Comparison of ENCODE assay signal across 24 mouse cellular contexts in the genomic region with DNA sequence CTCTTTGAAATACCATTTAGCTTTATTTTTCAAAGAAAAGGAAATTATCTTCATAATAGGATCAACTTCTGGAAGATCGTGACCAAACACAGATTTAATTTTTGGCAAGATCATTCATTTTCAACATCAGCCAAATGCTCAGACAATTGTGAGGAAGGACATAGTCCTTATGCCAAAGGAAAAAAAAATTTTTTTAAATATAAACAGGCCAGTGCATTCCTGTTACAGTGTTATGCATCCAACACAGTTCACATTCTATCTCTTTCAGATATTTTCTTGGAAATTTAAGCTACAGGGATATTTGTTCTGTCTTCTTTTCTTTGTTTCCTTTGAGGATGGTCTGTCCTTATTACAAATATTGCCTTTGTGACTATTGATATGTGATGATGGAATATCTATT. TPM values are rescaled to one million over a fixed set of nuclear protein-coding genes. Genes with fewer than 3 reads are reported as not detected.
A peak's percentile ranks its signal among the peaks of the same experiment; 100 is the strongest.
DNase-seq lines count a peak whose midpoint lies in the region; ATAC-seq and TF ChIP-seq lines count a peak whose summit lies in the region.
"Had no signal": no experiment of that assay in that cellular context is flagged by ENCODE, and none has a peak within 500 bp of the region (broad histone marks: within the 10 kb centered on the region; RNA-seq: fewer than 3 reads in every experiment).

No protein-coding gene starts in this region.

- no peak for ATAC-seq in embryonic facial prominence, embryonic 14.5 days (ENCODE audit: low read depth)
- ATAC-seq in forebrain, postnatal 0 days: no peak
- ATAC-seq in forebrain, embryonic 13.5 days: no peak
- ATAC-seq in lung, embryonic 16.5 days (ENCODE audit: low read depth): peak; percentile 67; the same call in 1 of the 2 replicates
- ATAC-seq: activated CD4-positive, CD25-positive, alpha-beta regulatory T cell, adult 4 months; hindbrain, embryonic 16.5 days; intestine, embryonic 15.5 days had no signal

- H3K27ac ChIP-seq in embryonic facial prominence, embryonic 14.5 days (replicated peaks; ENCODE audit: low read depth, low read length): no peak overlapping the region
- no peak overlapping the region for H3K27ac ChIP-seq in embryonic facial prominence, embryonic 10.5 days (replicated peaks)
- no peak overlapping the region for H3K27ac ChIP-seq in forebrain, postnatal 0 days (ENCODE audit: low read depth, low read length)
- no peak overlapping the region for H3K27ac ChIP-seq in forebrain, embryonic 13.5 days
- H3K27ac ChIP-seq in lung, embryonic 16.5 days (ENCODE audit: low read length): no peak overlapping the region
- H3K27ac ChIP-seq: embryonic facial prominence, embryonic 12.5 days; heart, embryonic 15.5 days; hindbrain, embryonic 10.5 days; hindbrain, embryonic 13.5 days; intestine, embryonic 15.5 days had no signal

- H3K4me2 ChIP-seq in embryonic facial prominence, embryonic 14.5 days (ENCODE audit: low read depth, low read length): no peak overlapping the region
- H3K4me2 ChIP-seq in forebrain, postnatal 0 days (ENCODE audit: low read depth): no peak overlapping the region
- no peak overlapping the region for H3K4me2 ChIP-seq in forebrain, embryonic 13.5 days
- no peak overlapping the region for H3K4me2 ChIP-seq in lung, embryonic 16.5 days (ENCODE audit: low read depth, low read length)
- H3K4me2 ChIP-seq: embryonic facial prominence, embryonic 12.5 days; heart, embryonic 12.5 days; heart, embryonic 15.5 days; hindbrain, embryonic 13.5 days; intestine, embryonic 15.5 days had no signal

- H3K9ac ChIP-seq in embryonic facial prominence, embryonic 14.5 days (ENCODE audit: low read depth, low read length): no peak overlapping the region
- H3K9ac ChIP-seq in forebrain, postnatal 0 days: no peak overlapping the region
- no peak overlapping the region for H3K9ac ChIP-seq in forebrain, embryonic 13.5 days
- H3K9ac ChIP-seq in lung, embryonic 16.5 days (ENCODE audit: low read length): no peak overlapping the region
- H3K9ac ChIP-seq: embryonic facial prominence, embryonic 12.5 days; heart, embryonic 12.5 days; heart, embryonic 15.5 days; hindbrain, embryonic 13.5 days; intestine, embryonic 15.5 days had no signal

- H3K36me3 ChIP-seq in embryonic facial prominence, embryonic 14.5 days (ENCODE audit: control insufficient read depth, insufficient read depth, low read length): peaks cover 6% of the 10 kb centered on the region; the same call in 1 of the 2 replicates
- H3K36me3 ChIP-seq in embryonic facial prominence, embryonic 10.5 days (replicated peaks): 0 out of 2 replicates have a peak, but pooled peaks cover 3% of the 10 kb centered on the region
- H3K36me3 ChIP-seq in forebrain, postnatal 0 days (ENCODE audit: insufficient read depth): no peaks in the 10 kb centered on the region
- H3K36me3 ChIP-seq in forebrain, embryonic 13.5 days (ENCODE audit: poor library complexity, severe bottlenecking): no peaks in the 10 kb centered on the region
- H3K36me3 ChIP-seq in lung, embryonic 16.5 days (ENCODE audit: control insufficient read depth, insufficient read depth, low read length): no peaks in the 10 kb centered on the region
- H3K36me3 ChIP-seq: embryonic facial prominence, embryonic 12.5 days; heart, embryonic 12.5 days; heart, embryonic 15.5 days; hindbrain, embryonic 10.5 days; hindbrain, embryonic 13.5 days; intestine, embryonic 15.5 days had no signal

- H3K27me3 ChIP-seq in embryonic facial prominence, embryonic 14.5 days (replicated peaks; ENCODE audit: control insufficient read depth, insufficient read depth, low read length): no peaks in the 10 kb centered on the region
- no peaks in the 10 kb centered on the region for H3K27me3 ChIP-seq in embryonic facial prominence, embryonic 10.5 days (replicated peaks; ENCODE audit: low read depth, poor library complexity, severe bottlenecking)
- H3K27me3 ChIP-seq in forebrain, postnatal 0 days (ENCODE audit: insufficient read depth, low read length): no peaks in the 10 kb centered on the region
- no peaks in the 10 kb centered on the region for H3K27me3 ChIP-seq in forebrain, embryonic 13.5 days
- H3K27me3 ChIP-seq in lung, embryonic 16.5 days (ENCODE audit: control insufficient read depth, insufficient read depth, low read depth, low read length): no peaks in the 10 kb centered on the region
- H3K27me3 ChIP-seq: embryonic facial prominence, embryonic 12.5 days; heart, embryonic 12.5 days; heart, embryonic 15.5 days; hindbrain, embryonic 13.5 days; intestine, embryonic 15.5 days had no signal

- H3K4me1 ChIP-seq in embryonic facial prominence, embryonic 14.5 days (ENCODE audit: control insufficient read depth, insufficient read depth, low read length): 0 out of 2 replicates have a peak, but pooled peaks cover 3% of the 10 kb centered on the region
- no peaks in the 10 kb centered on the region for H3K4me1 ChIP-seq in embryonic facial prominence, embryonic 10.5 days
- H3K4me1 ChIP-seq in forebrain, postnatal 0 days (ENCODE audit: insufficient read depth): no peaks in the 10 kb centered on the region
- no peaks in the 10 kb centered on the region for H3K4me1 ChIP-seq in forebrain, embryonic 13.5 days
- 0 out of 2 replicates have a peak, but pooled peaks cover 2% of the 10 kb centered on the region for H3K4me1 ChIP-seq in lung, embryonic 16.5 days (replicated peaks; ENCODE audit: control insufficient read depth, insufficient read depth, low read length)
- no peaks in the 10 kb centered on the region for H3K4me1 ChIP-seq in lung, adult 2 months (ENCODE audit: control insufficient read depth, insufficient read depth, low read length)
- H3K4me1 ChIP-seq: embryonic facial prominence, embryonic 12.5 days; hindbrain, embryonic 10.5 days; hindbrain, embryonic 13.5 days; intestine, embryonic 15.5 days had no signal

- WGBS in embryonic facial prominence, embryonic 14.5 days: 62% methylated on average over 1 of the region's 1 CpGs
- WGBS in embryonic facial prominence, embryonic 10.5 days: 84% methylated on average over 1 of the region's 1 CpGs
- 23% methylated on average over 1 of the region's 1 CpGs for WGBS in forebrain, postnatal 0 days
- 76% methylated on average over 1 of the region's 1 CpGs for WGBS in forebrain, embryonic 13.5 days
- WGBS in lung, embryonic 16.5 days: 51% methylated on average over 1 of the region's 1 CpGs
- 45% methylated on average over 1 of the region's 1 CpGs for WGBS in lung, adult 2 months

- no peak for TF ChIP-seq CTCF in forebrain, postnatal 0 days (IDR thresholded peaks at IDR 0.05; ENCODE audit: low read depth)
- TF ChIP-seq CTCF in lung, adult 2 months (IDR thresholded peaks at IDR 0.05; ENCODE audit: insufficient read depth, low read length): no peak

- no peak overlapping the region for H3K4me3 ChIP-seq in embryonic facial prominence, embryonic 14.5 days (ENCODE audit: low read depth, low read length)
- no peak overlapping the region for H3K4me3 ChIP-seq in embryonic facial prominence, embryonic 10.5 days
- H3K4me3 ChIP-seq in forebrain, postnatal 0 days (ENCODE audit: low read depth, low read length): no peak overlapping the region
- H3K4me3 ChIP-seq in forebrain, embryonic 13.5 days: no peak overlapping the region
- H3K4me3 ChIP-seq in lung, embryonic 16.5 days (ENCODE audit: low read length): no peak overlapping the region
- H3K4me3 ChIP-seq in lung, adult 2 months (replicated peaks; ENCODE audit: extremely low read depth, low read depth, low read length): no peak overlapping the region
- H3K4me3 ChIP-seq: embryonic facial prominence, embryonic 12.5 days; erythroblast, embryonic 14.5 days; heart, embryonic 12.5 days; heart, embryonic 15.5 days; hindbrain, embryonic 10.5 days; hindbrain, embryonic 13.5 days; intestine, embryonic 15.5 days had no signal

- H3K9me3 ChIP-seq in embryonic facial prominence, embryonic 14.5 days (ENCODE audit: control insufficient read depth, low read length): no peaks in the 10 kb centered on the region
- no peaks in the 10 kb centered on the region for H3K9me3 ChIP-seq in embryonic facial prominence, embryonic 10.5 days
- H3K9me3 ChIP-seq in forebrain, postnatal 0 days (ENCODE audit: low read length): no peaks in the 10 kb centered on the region
- H3K9me3 ChIP-seq in forebrain, embryonic 13.5 days (replicated peaks): no peaks in the 10 kb centered on the region
- H3K9me3 ChIP-seq in lung, embryonic 16.5 days (ENCODE audit: control insufficient read depth, low read length): no peaks in the 10 kb centered on the region
- H3K9me3 ChIP-seq: embryonic facial prominence, embryonic 12.5 days; heart, embryonic 12.5 days; heart, embryonic 15.5 days; hindbrain, embryonic 10.5 days; hindbrain, embryonic 13.5 days; intestine, embryonic 15.5 days had no signal

- peak; percentile 24 for DNase-seq in embryonic facial prominence, embryonic 14.5 days (ENCODE audit: low spot score)
- DNase-seq in embryonic facial prominence, embryonic 10.5 days (ENCODE audit: low spot score): no peak
- peak; percentile 3 for DNase-seq in forebrain, postnatal 0 days
- DNase-seq in lung, adult 2 months: no peak
- DNase-seq: adrenal gland, adult 8-10 months; adrenal gland, postnatal 25 days; cerebellum, adult 18-20 months; cerebellum, adult 9-10 months; cerebellum, postnatal 14 days; gastrocnemius, postnatal 25 days; heart, adult 18-20 months; heart, postnatal 10 days; heart, postnatal 36 days had no signal

- TF ChIP-seq POLR2A in lung, adult 2 months (IDR thresholded peaks at IDR 0.05; ENCODE audit: borderline replicate concordance, extremely low read depth, low read depth, low read length): no peak

RNA-seq across cellular contexts. Expression of a gene that starts 57.3 kb away (rescaled TPM):
- polyA plus RNA-seq in embryonic facial prominence, embryonic 14.5 days (2014; fragmentation: Nextera tagmentation; extraction: Ambion mirVana): 49.2 and 50.4 TPM in 2 replicates
- 16.9 and 18.0 TPM in 2 replicates for polyA plus RNA-seq in embryonic facial prominence, embryonic 10.5 days (2016; fragmentation: Nextera tagmentation; extraction: Ambion mirVana)
- 8.3 and 11.4 TPM in 2 replicates for total RNA-seq in forebrain, postnatal 0 days (2014; rRNA removed)
- 7.2 and 9.3 TPM in 2 replicates for polyA plus RNA-seq in forebrain, postnatal 0 days (2015; fragmentation: Nextera tagmentation; extraction: Ambion mirVana)
- polyA plus RNA-seq in forebrain, embryonic 13.5 days (2015; fragmentation: Nextera tagmentation; extraction: Ambion mirVana): 7.7 and 8.6 TPM in 2 replicates
- polyA plus RNA-seq in lung, embryonic 16.5 days (2015; fragmentation: Nextera tagmentation; extraction: Ambion mirVana): 74.4 and 79.7 TPM in 2 replicates
- 15.6 and 20.0 TPM in 2 replicates for polyA plus RNA-seq in lung, adult 2 months (2012; rRNA removed)
- polyA plus RNA-seq: erythroblast, embryonic 14.5 days had no signal

Comparison
In these comparisons a context has a peak if more than half of its experiments do, and no peak if none do; other contexts are left out.
1. DNase-seq: peak in embryonic facial prominence, embryonic 14.5 days (single experiment) and forebrain, postnatal 0 days (single experiment); none in embryonic facial prominence, embryonic 10.5 days (single experiment) and lung, adult 2 months (single experiment).